Mouse (Mus musculus): ENCODE data around the gene Umodl1.

Gene Umodl1

GRCm38 (mm10) chr17:30954340-30954739 is at the start of gene Umodl1:
TSS of gene Umodl1 (plus strand) at chr17:30954640.
- CTCF ChIA-PET = no interaction called here

- CTCF ChIA-PET = no interaction called here
These were observed 46.9 kb upstream of the Umodl1 start for GRCm38 (mm10) chr17:30907577-30907976.

DNA sequence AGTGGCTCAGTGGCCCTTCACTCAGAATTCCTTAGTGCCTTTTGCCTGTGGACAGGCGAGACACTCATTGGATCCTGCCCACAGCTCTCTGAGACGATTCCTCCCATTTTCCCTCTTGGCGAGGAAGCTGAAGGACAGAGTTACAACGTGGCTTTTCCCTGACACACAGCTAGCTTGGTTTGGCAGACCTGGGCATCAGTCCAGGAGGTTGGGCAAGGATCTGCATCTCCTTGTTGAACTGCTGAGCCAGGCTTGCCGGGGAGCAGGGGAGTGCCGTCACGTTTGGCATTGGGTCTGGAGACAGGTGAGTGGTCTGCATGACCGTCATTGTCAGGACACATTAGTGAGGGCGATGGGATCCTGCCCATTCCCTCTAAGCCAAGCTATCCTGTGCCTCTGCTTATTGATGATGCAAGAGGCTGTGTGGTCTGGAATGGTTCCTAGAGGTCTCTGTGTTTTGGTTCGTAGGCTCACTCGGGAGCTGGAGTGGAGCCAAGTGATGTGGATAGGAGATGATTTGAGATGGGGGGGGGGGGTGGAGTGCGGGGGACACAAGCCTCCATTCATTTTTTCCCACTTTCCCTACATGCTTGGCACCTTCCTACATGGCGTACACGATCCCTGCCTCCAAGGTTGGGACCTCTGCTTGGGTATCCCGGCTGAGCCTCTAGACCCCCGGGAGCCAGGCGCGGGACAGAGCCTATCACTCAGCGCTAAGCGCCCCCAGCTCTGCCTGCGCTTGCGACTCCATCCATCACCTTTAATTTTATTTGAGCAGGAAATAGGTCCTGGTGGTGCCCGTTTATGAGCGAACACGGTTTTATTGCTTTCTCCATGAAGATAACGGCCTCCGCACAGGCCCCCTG is 43.3 kb upstream of the Umodl1 start:
- CTCF ChIA-PET = no interaction called here

- CTCF ChIA-PET = no interaction called here
These were observed 42.7 kb upstream of the Umodl1 start for GRCm38 (mm10) chr17:30911732-30912088.

- CTCF ChIA-PET = no interaction called here
These were observed 41.9 kb upstream of the Umodl1 start for GRCm38 (mm10) chr17:30912536-30912935.

DNA sequence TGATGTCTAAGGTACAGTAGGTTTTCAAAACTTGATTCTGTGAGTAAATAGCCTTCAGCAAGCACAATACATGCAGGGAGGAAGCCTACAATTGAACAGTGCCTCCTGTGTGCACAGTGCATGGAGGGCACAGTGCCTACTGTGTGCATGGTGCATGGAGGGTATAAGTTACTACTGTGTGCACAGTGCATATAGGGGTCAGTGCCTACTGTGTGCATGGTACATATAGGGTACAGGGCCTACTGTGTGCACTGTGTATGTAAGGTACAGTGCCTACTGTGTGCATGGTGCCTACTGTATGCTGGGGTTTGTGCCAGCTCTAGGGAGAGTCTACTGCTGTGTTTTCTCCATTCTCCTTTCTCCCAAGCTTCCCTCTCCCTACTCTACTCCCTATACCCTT is 40.2 kb upstream of the Umodl1 start:
- CTCF ChIA-PET = no interaction called here

GRCm38 (mm10) chr17:30923566-30923965 is 30.9 kb upstream of the Umodl1 start:
- CTCF ChIA-PET = no interaction called here

GRCm38 (mm10) chr17:30930827-30931226 is 23.6 kb upstream of the Umodl1 start:
- CTCF ChIA-PET = no interaction called here

GRCm38 (mm10) chr17:30932836-30933235 is 21.6 kb upstream of the Umodl1 start:
- CTCF ChIA-PET = no interaction called here

DNA sequence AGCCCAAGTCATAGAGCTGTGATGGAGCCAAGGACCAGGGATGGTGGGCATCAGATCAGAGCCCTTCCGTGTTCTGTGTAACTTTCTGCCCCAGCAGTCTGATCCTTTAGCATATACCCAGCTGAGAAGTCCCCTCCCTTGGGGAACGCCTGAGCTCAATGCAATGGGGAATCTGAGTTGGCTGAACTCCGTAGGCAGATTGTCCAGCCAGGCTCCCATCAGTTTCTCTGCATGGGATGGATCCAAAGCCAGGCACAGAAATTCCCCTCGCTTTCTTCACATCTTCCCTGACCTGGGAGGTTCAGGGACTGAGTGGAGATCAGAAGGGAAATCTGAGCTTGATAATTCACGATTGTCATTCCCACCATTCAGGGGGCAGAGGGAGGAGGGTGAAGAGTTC is 19.1 kb upstream of the Umodl1 start:
- CTCF ChIA-PET = no interaction called here

GRCm38 (mm10) chr17:30938554-30938953 is 15.9 kb upstream of the Umodl1 start:
- CTCF ChIA-PET = no interaction called here

- CTCF ChIA-PET = no interaction called here
These were observed 6.1 kb upstream of the Umodl1 start for GRCm38 (mm10) chr17:30948382-30948781.

- CTCF ChIA-PET = interaction anchor here (0.6 kb wide), 5 partner anchors 31 to 1870 kb away, joined by 3 to 5 read pairs (median 3); no protein-coding TSS in a partner anchor
These were observed 3.7 kb upstream of the Umodl1 start for GRCm38 (mm10) chr17:30950780-30951179.

DNA sequence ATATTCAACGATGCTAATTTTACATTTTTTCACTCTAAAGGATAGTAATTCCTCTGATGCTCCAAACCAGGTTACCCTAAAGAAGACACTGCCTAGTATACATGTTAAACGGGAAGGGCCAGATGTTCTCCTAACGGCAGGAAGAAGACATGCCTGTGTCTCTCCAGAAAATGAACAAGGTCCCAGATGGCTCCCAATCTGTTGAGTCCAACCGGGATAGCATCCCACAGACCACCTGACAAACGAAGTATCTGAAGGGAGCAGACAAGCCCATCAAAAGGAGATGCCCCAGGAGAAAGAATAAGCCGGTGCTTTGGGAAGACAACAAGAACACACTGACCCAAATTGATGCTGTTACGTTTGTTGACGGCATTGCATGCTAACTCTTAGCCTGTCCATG is 2.8 kb upstream of the Umodl1 start:
- CTCF ChIA-PET = no interaction called here

- CTCF ChIA-PET = interaction anchor here (0.6 kb wide), 1 partner anchor 158 kb away, joined by 5 read pairs; no protein-coding TSS in a partner anchor
These were observed 7.6 kb downstream of the Umodl1 start for GRCm38 (mm10) chr17:30961936-30962592.

DNA sequence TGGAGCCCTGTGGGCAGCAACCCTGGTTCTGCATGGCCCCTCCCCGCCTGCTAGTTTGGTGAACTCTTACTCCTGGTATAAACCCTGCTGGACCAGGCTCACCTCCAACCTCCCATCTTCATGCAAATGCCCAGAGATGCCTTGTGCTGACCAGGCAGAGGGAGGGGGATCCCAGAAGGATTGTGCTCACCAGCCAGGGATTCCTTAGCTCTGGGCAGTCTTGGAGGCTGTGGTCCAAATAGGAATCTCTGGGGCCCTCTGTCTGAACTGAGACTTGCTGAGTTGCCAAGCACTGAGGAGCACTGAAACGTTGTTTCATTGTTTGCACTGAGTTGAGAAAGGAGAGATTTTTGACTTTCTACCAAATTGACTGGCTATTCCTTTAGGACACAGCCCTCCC is 8.4 kb downstream of the Umodl1 start:
- CTCF ChIA-PET = no interaction called here

DNA sequence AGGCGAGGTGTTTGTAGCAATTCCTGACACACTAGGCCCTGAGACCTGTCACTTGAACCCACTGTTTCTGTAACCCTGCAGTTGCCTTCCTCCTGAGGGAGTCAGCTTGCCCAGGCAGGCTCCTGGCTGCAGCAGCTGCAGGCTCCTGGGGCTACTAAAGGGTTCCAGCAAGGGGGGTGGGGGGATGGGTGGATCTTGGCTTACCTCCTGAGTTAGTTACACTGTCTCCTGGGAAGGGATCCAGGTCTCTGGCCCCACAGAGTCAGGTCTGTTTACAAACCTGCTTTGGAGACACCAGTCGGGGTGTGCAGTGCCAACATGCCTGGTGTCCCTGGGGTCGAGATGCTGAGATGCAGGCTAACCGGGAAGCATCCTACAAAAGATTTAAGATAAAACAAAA is 15.5 kb downstream of the Umodl1 start:
- CTCF ChIA-PET = no interaction called here

- CTCF ChIA-PET = interaction anchor here (0.7 kb wide), 1 partner anchor 214 kb away, joined by 3 read pairs; no protein-coding TSS in a partner anchor
These were observed 17.4 kb downstream of the Umodl1 start for GRCm38 (mm10) chr17:30971877-30972276.

GRCm38 (mm10) chr17:30973332-30973731 is 18.9 kb downstream of the Umodl1 start:
- CTCF ChIA-PET = no interaction called here

DNA sequence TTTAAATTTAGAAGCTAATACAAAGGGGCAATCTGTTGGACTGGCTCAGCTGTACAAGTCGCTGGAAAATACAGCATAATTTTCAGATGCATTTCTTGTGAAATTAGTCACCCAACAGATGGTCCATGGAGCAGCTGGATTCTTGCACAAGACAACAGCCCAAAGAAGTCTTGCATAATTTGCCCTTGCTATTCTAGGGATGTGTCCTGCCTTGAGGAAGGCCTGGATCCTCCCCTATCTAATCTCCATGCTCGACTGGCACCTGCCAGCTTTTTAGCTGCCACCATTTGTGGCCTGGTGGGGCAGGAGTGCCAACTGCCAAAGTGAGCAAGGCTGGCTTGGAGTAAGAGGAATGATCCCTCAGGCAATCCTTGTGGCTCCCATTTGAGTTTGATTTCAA is 22.9 kb downstream of the Umodl1 start:
- CTCF ChIA-PET = no interaction called here

DNA sequence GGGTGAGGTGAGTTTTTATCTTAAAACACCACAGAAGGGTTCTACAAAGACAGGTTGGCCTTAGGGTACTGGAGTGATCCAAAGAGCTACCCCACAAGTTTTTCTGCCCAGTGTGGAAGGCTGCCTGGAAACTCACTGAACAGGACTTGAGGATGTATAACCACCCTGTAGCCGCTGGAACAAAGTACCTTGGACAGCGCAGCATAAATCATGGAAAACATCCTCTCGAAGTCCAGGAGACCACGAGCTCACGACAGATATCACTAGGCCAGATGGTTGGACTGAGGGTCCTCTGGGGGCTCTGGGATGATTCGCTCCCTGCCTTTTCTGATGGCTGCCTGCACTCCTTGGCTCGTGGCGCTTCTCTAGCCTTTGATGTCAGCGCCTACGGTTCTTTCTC is 24.1 kb downstream of the Umodl1 start:
- CTCF ChIA-PET = no interaction called here

DNA sequence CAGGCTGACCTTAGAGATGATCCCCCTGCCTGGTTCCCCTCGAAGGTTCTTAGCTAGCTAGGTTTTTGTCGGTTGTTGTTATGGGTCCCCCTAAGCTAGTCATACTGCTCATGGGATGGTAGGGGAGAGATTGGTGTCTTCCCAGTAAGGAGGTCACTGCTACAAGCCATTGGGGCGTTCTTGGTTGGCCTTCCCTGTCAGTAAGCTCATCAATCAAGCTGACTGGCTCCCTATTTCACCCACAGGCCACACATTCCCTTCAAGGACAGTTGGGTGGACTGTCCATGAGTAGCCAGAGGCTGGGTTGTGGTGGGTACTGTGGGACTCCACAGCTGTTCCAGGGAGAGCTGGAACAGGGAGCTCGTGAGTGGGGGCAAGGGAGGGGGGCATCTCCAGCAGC is 29.1 kb downstream of the Umodl1 start:
- CTCF ChIA-PET = no interaction called here

GRCm38 (mm10) chr17:30990254-30990653 is 35.8 kb downstream of the Umodl1 start:
- CTCF ChIA-PET = no interaction called here

Measured in spleen, embryonic (tissue).